Mouse (Mus musculus) brown adipose tissue, adult 24 weeks (tissue): ENCODE data around the gene Fam53b. TPM values are rescaled to one million over a fixed set of nuclear protein-coding genes. Genes with fewer than 3 reads are reported as not detected.
A peak's percentile ranks its signal among the peaks of the same experiment; 100 is the strongest.

Source experiments
- H3K27ac ChIP-seq: fragments of 200-500 bp; replicated peaks from 2 replicates; pipeline ENCODE4 v1.5.1; 2012; ENCODE audit warnings: low read depth, mild to moderate bottlenecking, low read length
- H3K4me1 ChIP-seq: fragments of 200-500 bp; 2 replicates; pipeline ENCODE4 v1.6.1; 2012; ENCODE audit warnings: low read length, mixed read lengths; ENCODE audit not compliant: control insufficient read depth, insufficient read depth, insufficient read length
- H3K4me3 ChIP-seq: fragments of 200-500 bp; 2 replicates; pipeline ENCODE4 v1.5.1; 2012; ENCODE audit warnings: low read depth, mild to moderate bottlenecking, low read length, moderate library complexity; ENCODE audit not compliant: insufficient read depth
- polyA plus RNA-seq: library from polyadenylated mRNA; stranded (reverse); fragments of >200 nt; gene quantifications from 2 replicates; pipeline ENCODE4 v1.2.4, GENCODE M21; 2012; ENCODE audit not compliant: missing spikeins, insufficient read depth, insufficient read length

The Fam53b gene
- polyA plus RNA-seq, 1 experiment, result 44.1 TPM

GRCm38 (mm10) chr7:132692719-132693118, 121.0 kb downstream of the Fam53b start:
- Histone ChIP-seq H3K4me1 (peaks cover 47% of the 10 kb centered on the region), H3K4me3 (no peak overlapping the region), H3K27ac (no peak overlapping the region)

- no peak overlapping the region for H3K27ac ChIP-seq
- H3K4me1 ChIP-seq, result peaks cover 48% of the 10 kb centered on the region
- no peak overlapping the region for H3K4me3 ChIP-seq
Observed at GRCm38 (mm10) chr7:132690716-132691472, 122.8 kb downstream of the Fam53b start.

GRCm38 (mm10) chr7:132689722-132690121, 124.0 kb downstream of the Fam53b start:
- peaks cover 48% of the 10 kb centered on the region for H3K4me1 ChIP-seq
- no peak overlapping the region for H3K27ac ChIP-seq
- H3K4me3 ChIP-seq, result no peak overlapping the region

- Histone ChIP-seq H3K4me1 (peaks cover 51% of the 10 kb centered on the region), H3K27ac (0 out of 2 replicates have a peak overlapping the region, but pooled peaks have one; percentile 40), H3K4me3 (no peak overlapping the region)
Observed at GRCm38 (mm10) chr7:132688721-132689120, 125.0 kb downstream of the Fam53b start.

- Histone ChIP-seq H3K4me3 (no peak overlapping the region), H3K27ac (peak overlapping the region; percentile 40), H3K4me1 (peaks cover 59% of the 10 kb centered on the region)
Observed at GRCm38 (mm10) chr7:132687897-132688296, 125.8 kb downstream of the Fam53b start.

GRCm38 (mm10) chr7:132686515-132686914, 127.2 kb downstream of the Fam53b start:
- no peak overlapping the region for H3K4me3 ChIP-seq
- peaks cover 52% of the 10 kb centered on the region for H3K4me1 ChIP-seq
- no peak overlapping the region for H3K27ac ChIP-seq

- peaks cover 34% of the 10 kb centered on the region for H3K4me1 ChIP-seq
- no peak overlapping the region for H3K27ac ChIP-seq
- no peak overlapping the region for H3K4me3 ChIP-seq
Observed at GRCm38 (mm10) chr7:132683923-132684322, 129.8 kb downstream of the Fam53b start.

- H3K27ac ChIP-seq, result no peak overlapping the region
- H3K4me3 ChIP-seq, result no peak overlapping the region
- H3K4me1 ChIP-seq, result peaks cover 24% of the 10 kb centered on the region
Observed at GRCm38 (mm10) chr7:132682901-132683300, 130.8 kb downstream of the Fam53b start.

- Histone ChIP-seq H3K4me1 (peaks cover 18% of the 10 kb centered on the region), H3K27ac (no peak overlapping the region), H3K4me3 (no peak overlapping the region)
Observed at GRCm38 (mm10) chr7:132682336-132682735, 131.3 kb downstream of the Fam53b start.

GRCm38 (mm10) chr7:132681831-132682230, 131.9 kb downstream of the Fam53b start:
- Histone ChIP-seq H3K4me3 (no peak overlapping the region), H3K27ac (no peak overlapping the region), H3K4me1 (peaks cover 14% of the 10 kb centered on the region)

GRCm38 (mm10) chr7:132681296-132681695, 132.4 kb downstream of the Fam53b start:
- H3K4me1 ChIP-seq, result peaks cover 11% of the 10 kb centered on the region
- H3K27ac ChIP-seq, result no peak overlapping the region
- H3K4me3 ChIP-seq, result no peak overlapping the region

- no peak overlapping the region for H3K4me3 ChIP-seq
- no peak overlapping the region for H3K27ac ChIP-seq
- peaks cover 12% of the 10 kb centered on the region for H3K4me1 ChIP-seq
Observed at GRCm38 (mm10) chr7:132679549-132679948, 134.1 kb downstream of the Fam53b start.

- Histone ChIP-seq H3K4me3 (no peak overlapping the region), H3K27ac (no peak overlapping the region), H3K4me1 (peaks cover 15% of the 10 kb centered on the region)
Observed at GRCm38 (mm10) chr7:132679117-132679516, 134.6 kb downstream of the Fam53b start.

- peaks cover 25% of the 10 kb centered on the region for H3K4me1 ChIP-seq
- no peak overlapping the region for H3K27ac ChIP-seq
- no peak overlapping the region for H3K4me3 ChIP-seq
Observed at GRCm38 (mm10) chr7:132675922-132676321, 137.8 kb downstream of the Fam53b start.

- H3K27ac ChIP-seq, result peak overlapping the region; percentile 53
- H3K4me1 ChIP-seq, result peaks cover 42% of the 10 kb centered on the region
- H3K4me3 ChIP-seq, result no peak overlapping the region
Observed at GRCm38 (mm10) chr7:132673931-132674755, 139.5 kb downstream of the Fam53b start.
